ENCODE assay signal across 29 mouse cellular contexts in the genomic region with DNA sequence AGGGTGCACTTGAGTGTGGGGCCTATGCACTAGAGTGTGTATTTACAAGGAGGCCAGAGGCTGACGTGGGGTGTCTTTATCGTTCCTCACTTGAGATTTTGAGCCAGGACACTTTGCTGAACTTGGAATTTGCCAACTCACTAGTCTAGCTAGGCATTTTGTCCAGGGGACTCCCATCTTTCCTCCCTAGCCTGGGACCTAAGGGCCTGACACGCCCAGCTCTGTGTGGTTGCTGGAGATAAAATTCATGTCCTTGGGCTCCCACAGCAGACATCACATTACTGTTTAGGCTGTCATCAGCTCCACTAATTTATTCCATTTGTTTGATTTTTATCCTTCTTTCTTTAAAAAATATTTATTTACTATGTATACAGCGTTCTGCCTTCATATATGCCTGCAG.
A peak's percentile ranks its signal among the peaks of the same experiment; 100 is the strongest.
DNase-seq lines count a peak whose midpoint lies in the region; ATAC-seq lines count a peak whose summit lies in the region.
"Had no signal": no experiment of that assay in that cellular context is flagged by ENCODE, and none has a peak within 500 bp of the region (broad histone marks: within the 10 kb centered on the region; RNA-seq: fewer than 3 reads in every experiment).

No protein-coding gene starts in this region.

- no peak overlapping the region for H3K9ac ChIP-seq in liver, embryonic 12.5 days
- H3K9ac ChIP-seq in liver, embryonic 15.5 days, result no peak overlapping the region
- H3K9ac ChIP-seq in neural tube, embryonic 15.5 days (replicated peaks), result no peak overlapping the region
- H3K9ac ChIP-seq: embryonic facial prominence, embryonic 13.5 days; forebrain, postnatal 0 days; heart, embryonic 13.5 days; hindbrain, embryonic 14.5 days had no signal

- no peak for DNase-seq in urinary bladder, postnatal 4 days (ENCODE audit: low spot score in 2 of 2)
- no peak for DNase-seq in gastrocnemius, postnatal 10 days
- DNase-seq: adrenal gland, adult 8-10 months; adrenal gland, postnatal 25 days; cerebellum, adult 11-12 months; cerebellum, adult 8-10 months; cerebellum, postnatal 10 days; cerebellum, postnatal 36 days; embryo, embryonic 11 days; forebrain, postnatal 0 days; gastrocnemius, adult 2 months; gastrocnemius, postnatal 25 days; heart, adult 18-20 months; heart, postnatal 14 days; heart, postnatal 4 days had no signal

- H3K27ac ChIP-seq in liver, embryonic 12.5 days, result peak overlapping the region; percentile 32; the same call in 1 of the 2 replicates
- H3K27ac ChIP-seq in liver, embryonic 15.5 days (replicated peaks), result no peak overlapping the region
- no peak overlapping the region for H3K27ac ChIP-seq in neural tube, embryonic 15.5 days (replicated peaks)
- H3K27ac ChIP-seq: embryonic facial prominence, embryonic 10.5 days; embryonic facial prominence, embryonic 13.5 days; gastrocnemius, adult 2 months; heart, embryonic 10.5 days; heart, embryonic 13.5 days; hindbrain, embryonic 14.5 days; hindbrain, postnatal 0 days had no signal

- H3K9me3 ChIP-seq in liver, embryonic 12.5 days (replicated peaks), result no peaks in the 10 kb centered on the region
- no peaks in the 10 kb centered on the region for H3K9me3 ChIP-seq in liver, embryonic 15.5 days (replicated peaks)
- H3K9me3 ChIP-seq in neural tube, embryonic 15.5 days (replicated peaks), result no peaks in the 10 kb centered on the region
- H3K9me3 ChIP-seq: embryonic facial prominence, embryonic 10.5 days; embryonic facial prominence, embryonic 13.5 days; heart, embryonic 10.5 days; heart, embryonic 13.5 days had no signal

- no peaks in the 10 kb centered on the region for H3K36me3 ChIP-seq in liver, embryonic 12.5 days
- no peaks in the 10 kb centered on the region for H3K36me3 ChIP-seq in liver, embryonic 15.5 days (replicated peaks)
- H3K36me3 ChIP-seq in neural tube, embryonic 15.5 days, result no peaks in the 10 kb centered on the region
- H3K36me3 ChIP-seq: embryonic facial prominence, embryonic 10.5 days; embryonic facial prominence, embryonic 13.5 days; heart, embryonic 10.5 days; heart, embryonic 13.5 days had no signal

- H3K4me3 ChIP-seq in liver, embryonic 12.5 days, result no peak overlapping the region
- H3K4me3 ChIP-seq in liver, embryonic 15.5 days (replicated peaks), result no peak overlapping the region
- no peak overlapping the region for H3K4me3 ChIP-seq in neural tube, embryonic 15.5 days (replicated peaks)
- H3K4me3 ChIP-seq: embryonic facial prominence, embryonic 10.5 days; embryonic facial prominence, embryonic 13.5 days; gastrocnemius, adult 2 months; heart, embryonic 10.5 days; heart, embryonic 13.5 days had no signal

- H3K4me2 ChIP-seq in liver, embryonic 12.5 days, result no peak overlapping the region
- no peak overlapping the region for H3K4me2 ChIP-seq in liver, embryonic 15.5 days
- H3K4me2 ChIP-seq in neural tube, embryonic 15.5 days, result no peak overlapping the region
- H3K4me2 ChIP-seq: embryonic facial prominence, embryonic 13.5 days; heart, embryonic 13.5 days; hindbrain, embryonic 14.5 days had no signal

- 57% methylated on average over 4 of the region's 4 CpGs for WGBS in liver, embryonic 12.5 days (ENCODE audit: insufficient replicate concordance)
- WGBS in liver, embryonic 15.5 days (ENCODE audit: insufficient replicate concordance), result 43% methylated on average over 4 of the region's 4 CpGs
- 94% methylated on average over 4 of the region's 4 CpGs for WGBS in neural tube, embryonic 15.5 days

- peaks cover 26% of the 10 kb centered on the region for H3K27me3 ChIP-seq in liver, embryonic 12.5 days (replicated peaks)
- H3K27me3 ChIP-seq in liver, embryonic 15.5 days, result peaks cover 19% of the 10 kb centered on the region
- 0 out of 2 replicates have a peak, but pooled peaks cover 4% of the 10 kb centered on the region for H3K27me3 ChIP-seq in neural tube, embryonic 15.5 days (replicated peaks)

- peak; percentile 56; the same call in 1 of the 2 replicates for ATAC-seq in erythroblast, adult 5-6 weeks (replicated peaks; ENCODE audit: low FRiP score, poor library complexity, severe bottlenecking)
- ATAC-seq in liver, embryonic 12.5 days, result peak; percentile 87
- ATAC-seq in liver, embryonic 15.5 days (ENCODE audit: insufficient read depth), result peak; percentile 79
- ATAC-seq in megakaryocyte-erythroid progenitor cell, adult 5-6 weeks (replicated peaks; ENCODE audit: low FRiP score, low TSS enrichment, poor library complexity, severe bottlenecking), result 0 out of 2 replicates have a peak, but pooled peaks have one; percentile 59
- ATAC-seq in neural tube, embryonic 15.5 days (ENCODE audit: low FRiP score), result no peak
- ATAC-seq: activated CD4-positive, CD25-positive, alpha-beta regulatory T cell, adult 4 months; CD4-positive, CD25-positive, alpha-beta regulatory T cell, adult 4 months; forebrain, embryonic 14.5 days; forebrain, postnatal 0 days; hindbrain, postnatal 0 days had no signal

- H3K4me1 ChIP-seq in liver, embryonic 12.5 days, result peaks cover 15% of the 10 kb centered on the region
- peaks cover 14% of the 10 kb centered on the region for H3K4me1 ChIP-seq in liver, embryonic 15.5 days (replicated peaks)
- peaks cover 13% of the 10 kb centered on the region; the same call in 1 of the 2 replicates for H3K4me1 ChIP-seq in neural tube, embryonic 15.5 days
- H3K4me1 ChIP-seq: heart, embryonic 10.5 days; heart, embryonic 13.5 days had no signal
